Mouse (Mus musculus) cerebellum, adult 2 months (tissue): ENCODE data around the gene Dnah1. TPM values are rescaled to one million over a fixed set of nuclear protein-coding genes. Genes with fewer than 3 reads are reported as not detected.

Experiments
- DNase-seq, 2 experiments: peaks; one replicate each; pipeline ENCODE4 v3.0.0; 2021
- H3K27ac ChIP-seq: fragments of 200-500 bp; 2 replicates; pipeline ENCODE4 v1.5.1; 2012; ENCODE audit warnings: low read length, control low read depth, inconsistent platforms; ENCODE audit not compliant: insufficient read depth
- H3K27me3 ChIP-seq: fragments of 200-500 bp; 2 replicates; pipeline ENCODE4 v1.6.1; 2012; ENCODE audit warnings: inconsistent platforms, mild to moderate bottlenecking, low read length, moderate library complexity; ENCODE audit not compliant: control insufficient read depth, insufficient read depth
- H3K4me1 ChIP-seq: fragments of 200-500 bp; 2 replicates; pipeline ENCODE4 v1.6.1; 2011; ENCODE audit warnings: low read length; ENCODE audit not compliant: control insufficient read depth, insufficient read depth
- H3K4me3 ChIP-seq: fragments of 200-500 bp; replicated peaks from 2 replicates; pipeline ENCODE3; 2011; ENCODE audit warnings: mild to moderate bottlenecking, low read depth, low read length, control low read depth; ENCODE audit not compliant: insufficient read depth
- CTCF ChIP-seq: fragments of 200-500 bp; IDR thresholded peaks from 2 replicates; pipeline ENCODE4 v1.5.1; 2011; ENCODE audit warnings: low read depth, mild to moderate bottlenecking, control low read depth, low read length, moderate library complexity, borderline replicate concordance; ENCODE audit not compliant: insufficient read depth
- POLR2A ChIP-seq: fragments of 200-500 bp; IDR thresholded peaks from 2 replicates; pipeline ENCODE4 v1.6.1; 2011; ENCODE audit warnings: low read length, control low read depth, borderline replicate concordance; ENCODE audit not compliant: insufficient read depth
- WGBS: fragments of 180-500 bp; shearing (Covaris S2); methylation state at CpG from one replicate; pipeline ENCODE4 v1.1.7; 2018; 5-methylcytosine and 5-hydroxymethylcytosine counted together
- polyA plus RNA-seq: library from polyadenylated mRNA; depleted of rRNA; stranded (reverse); fragments of >200 nt; gene quantifications from 2 replicates; pipeline ENCODE4 v1.2.3, GENCODE M21; 2012

Dnah1 gene
- polyA plus RNA-seq, 1 experiment: 1.3 TPM

- H3K27me3 ChIP-seq: no peaks in the 10 kb centered on the region
- H3K4me1 ChIP-seq: peaks cover 6% of the 10 kb centered on the region
- peak overlapping the region; percentile 77 for H3K4me3 ChIP-seq
- no peak overlapping the region for H3K27ac ChIP-seq
- no peak for TF ChIP-seq CTCF
- no peak for TF ChIP-seq POLR2A
- DNase-seq: no peak
Measured at GRCm38 (mm10) chr14:31337947-31338346, 14.3 kb upstream of the Dnah1 start.

- DNase-seq: no peak
- H3K4me3 ChIP-seq: peak overlapping the region; percentile 77
- TF ChIP-seq POLR2A: no peak
- TF ChIP-seq CTCF: no peak
- 16% methylated on average over 7 of the region's 7 CpGs for WGBS
- no peak overlapping the region for H3K27ac ChIP-seq
- peaks cover 6% of the 10 kb centered on the region for H3K4me1 ChIP-seq
- no peaks in the 10 kb centered on the region for H3K27me3 ChIP-seq
Measured at GRCm38 (mm10) chr14:31337406-31337805, 13.7 kb upstream of the Dnah1 start.

GRCm38 (mm10) chr14:31336369-31337155 is 12.9 kb upstream of the Dnah1 start, which contains the start of gene Capn7:
Capn7 (plus strand) TSS chr14:31336638.
- no peaks in the 10 kb centered on the region for H3K27me3 ChIP-seq
- peaks cover 6% of the 10 kb centered on the region for H3K4me1 ChIP-seq
- TF ChIP-seq CTCF (no peak; the same call in 1 of the 2 replicates), POLR2A (peak; percentile 86)
- WGBS: under 1% methylated on average over 78 of the region's 78 CpGs
- peak within 1 kb of the TSS; percentile 77 for H3K4me3 ChIP-seq
- H3K27ac ChIP-seq: peak within 1 kb of the TSS; percentile 80
- DNase-seq: peak; percentile 99

GRCm38 (mm10) chr14:31335765-31336164 is 12.1 kb upstream of the Dnah1 start:
- no peak overlapping the region for H3K27ac ChIP-seq
- H3K27me3 ChIP-seq: no peaks in the 10 kb centered on the region
- peaks cover 6% of the 10 kb centered on the region for H3K4me1 ChIP-seq
- 8% methylated on average over 3 of the region's 3 CpGs for WGBS
- TF ChIP-seq CTCF: no peak
- H3K4me3 ChIP-seq: peak overlapping the region; percentile 48
- peak in 1 of 2 experiments; percentile 38 for DNase-seq

GRCm38 (mm10) chr14:31330957-31331356 is 7.3 kb upstream of the Dnah1 start:
- no peak overlapping the region for H3K4me3 ChIP-seq
- TF ChIP-seq POLR2A (no peak), CTCF (no peak)
- H3K27ac ChIP-seq: no peak overlapping the region
- DNase-seq: no peak
- 72% methylated on average over 4 of the region's 4 CpGs for WGBS
- no peaks in the 10 kb centered on the region for H3K4me1 ChIP-seq
- no peaks in the 10 kb centered on the region for H3K27me3 ChIP-seq

- TF ChIP-seq CTCF (no peak), POLR2A (no peak)
- 35% methylated on average over 2 of the region's 2 CpGs for WGBS
- no peaks in the 10 kb centered on the region for H3K27me3 ChIP-seq
- no peak for DNase-seq
- no peak overlapping the region for H3K4me3 ChIP-seq
- no peak overlapping the region for H3K27ac ChIP-seq
- H3K4me1 ChIP-seq: no peaks in the 10 kb centered on the region
Measured at GRCm38 (mm10) chr14:31329741-31330140, 6.0 kb upstream of the Dnah1 start.

- no peak for DNase-seq
- H3K4me1 ChIP-seq: no peaks in the 10 kb centered on the region
- no peak overlapping the region for H3K4me3 ChIP-seq
- TF ChIP-seq CTCF (no peak), POLR2A (no peak)
- 76% methylated on average over 4 of the region's 4 CpGs for WGBS
- H3K27ac ChIP-seq: no peak overlapping the region
- no peaks in the 10 kb centered on the region; the same call in 1 of the 2 replicates for H3K27me3 ChIP-seq
Measured at GRCm38 (mm10) chr14:31327681-31328080, 4.0 kb upstream of the Dnah1 start.

- WGBS: 90% methylated on average over 1 of the region's 1 CpGs
- Histone ChIP-seq H3K27ac (no peak overlapping the region), H3K4me1 (no peaks in the 10 kb centered on the region), H3K4me3 (no peak overlapping the region), H3K27me3 (no peaks in the 10 kb centered on the region; the same call in 1 of the 2 replicates)
- no peak for DNase-seq
- TF ChIP-seq CTCF (no peak), POLR2A (no peak)
Measured at GRCm38 (mm10) chr14:31327196-31327595, 3.5 kb upstream of the Dnah1 start.

GRCm38 (mm10) chr14:31326770-31327169 is 3.1 kb upstream of the Dnah1 start:
- H3K27me3 ChIP-seq: no peaks in the 10 kb centered on the region; the same call in 1 of the 2 replicates
- no peak overlapping the region for H3K4me3 ChIP-seq
- no peak overlapping the region for H3K27ac ChIP-seq
- H3K4me1 ChIP-seq: no peaks in the 10 kb centered on the region
- TF ChIP-seq CTCF (no peak), POLR2A (no peak)
- no peak for DNase-seq
- 80% methylated on average over 7 of the region's 7 CpGs for whole genome bisulfite sequencing
